Mouse (Mus musculus): ENCODE measurements around the gene Slc34a3.

DNA sequence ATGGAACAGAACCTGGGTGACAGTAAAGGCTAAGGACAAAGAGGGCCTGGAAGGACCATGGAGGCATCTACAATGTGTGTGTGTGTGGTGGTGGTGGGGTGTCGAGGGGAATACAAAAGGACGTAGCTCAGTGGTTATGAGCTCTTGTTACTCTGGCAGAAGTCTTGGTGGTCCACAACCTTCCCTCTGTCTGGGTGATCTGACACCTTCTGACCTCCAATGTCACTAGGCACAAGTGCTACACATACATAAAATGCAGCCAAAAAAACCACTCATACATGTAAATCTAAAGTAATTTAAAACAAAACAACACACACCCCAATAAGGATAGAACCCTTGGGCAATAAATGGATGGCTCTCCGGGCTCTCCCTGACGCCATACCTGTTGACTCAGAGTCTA, 6.8 kb downstream of the Slc34a3 start:
- TF ChIP-seq CTCF (IDR thresholded peaks at IDR 0.05; ENCODE audit: control insufficient read depth, insufficient read depth, low read length) (no peak), POLR2A (IDR thresholded peaks at IDR 0.05; ENCODE audit: borderline replicate concordance, control insufficient read depth, low read depth, low read length) (no peak)

Measured in bone marrow, adult 2 months (tissue).